Mouse (Mus musculus): ENCODE results near the gene Eprs. TPM values are rescaled to one million over a fixed set of nuclear protein-coding genes. Genes with fewer than 3 reads are reported as not detected.
A peak's percentile ranks its signal among the peaks of the same experiment; 100 is the strongest.
"Not testable (repeated sequence)": the region's sequence is repeated elsewhere in the genome, so short reads cannot be mapped to it uniquely, and the experiment has no call there.

Gene Eprs
- total and polyA plus RNA-seq, 3 experiments: 208 to 234 (median 223) TPM

DNA sequence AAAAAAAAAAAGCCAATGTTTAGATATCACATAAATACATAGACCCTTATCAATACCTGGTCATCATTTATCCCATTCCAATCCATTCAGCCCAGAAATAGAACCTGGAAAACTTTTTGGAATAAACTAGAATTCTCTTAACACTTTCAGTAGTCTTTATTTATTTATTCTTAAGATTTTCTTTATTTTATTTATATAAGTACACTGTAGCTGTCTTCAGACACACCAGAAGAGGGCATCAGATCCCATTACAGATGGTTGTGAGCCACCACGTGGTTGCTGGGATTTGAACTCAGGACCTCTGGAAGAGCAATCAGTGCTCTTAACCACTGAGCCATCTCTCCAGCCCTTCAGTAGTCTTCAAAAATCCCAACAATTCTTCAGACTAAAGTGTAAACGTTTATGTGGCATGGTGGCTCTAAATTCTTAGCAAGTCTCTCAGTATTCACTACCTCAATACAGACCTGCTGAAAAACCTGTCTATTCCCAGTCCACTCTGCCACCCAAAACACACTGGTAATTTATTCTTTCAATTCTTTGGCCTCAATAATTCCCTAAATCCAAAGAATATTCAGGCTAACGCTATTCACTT is 35.0 kb upstream of the Eprs start:
- TF ChIP-seq USF1 (IDR thresholded peaks at IDR 0.05; ENCODE audit: low read depth, low read length): peak; percentile 11; the same call in 1 of the 2 replicates
- peak; percentile 90 for TF ChIP-seq MYC (IDR thresholded peaks at IDR 0.05; ENCODE audit: low read depth, low read length)
- peak in 1 of 2 experiments; percentile 18; a peak in 1 of 4 replicates for TF ChIP-seq CTCF (conservative IDR thresholded peaks at IDR 0.05 in 1 of 2, IDR thresholded peaks at IDR 0.05 in 1 of 2; ENCODE audit: low read depth in 2 of 2, low read length in 2 of 2)
- H3K9ac ChIP-seq (ENCODE audit: insufficient read depth, low read depth): peak overlapping the region; percentile 91
- dilution Hi-C loops (cut with MboI; ENCODE audit: extremely low pct_ligation_motif_present, extremely low pct_unique_long_range_greater_than_20kb, low sequenced_read_pairs): not testable (repeated sequence)

DNA sequence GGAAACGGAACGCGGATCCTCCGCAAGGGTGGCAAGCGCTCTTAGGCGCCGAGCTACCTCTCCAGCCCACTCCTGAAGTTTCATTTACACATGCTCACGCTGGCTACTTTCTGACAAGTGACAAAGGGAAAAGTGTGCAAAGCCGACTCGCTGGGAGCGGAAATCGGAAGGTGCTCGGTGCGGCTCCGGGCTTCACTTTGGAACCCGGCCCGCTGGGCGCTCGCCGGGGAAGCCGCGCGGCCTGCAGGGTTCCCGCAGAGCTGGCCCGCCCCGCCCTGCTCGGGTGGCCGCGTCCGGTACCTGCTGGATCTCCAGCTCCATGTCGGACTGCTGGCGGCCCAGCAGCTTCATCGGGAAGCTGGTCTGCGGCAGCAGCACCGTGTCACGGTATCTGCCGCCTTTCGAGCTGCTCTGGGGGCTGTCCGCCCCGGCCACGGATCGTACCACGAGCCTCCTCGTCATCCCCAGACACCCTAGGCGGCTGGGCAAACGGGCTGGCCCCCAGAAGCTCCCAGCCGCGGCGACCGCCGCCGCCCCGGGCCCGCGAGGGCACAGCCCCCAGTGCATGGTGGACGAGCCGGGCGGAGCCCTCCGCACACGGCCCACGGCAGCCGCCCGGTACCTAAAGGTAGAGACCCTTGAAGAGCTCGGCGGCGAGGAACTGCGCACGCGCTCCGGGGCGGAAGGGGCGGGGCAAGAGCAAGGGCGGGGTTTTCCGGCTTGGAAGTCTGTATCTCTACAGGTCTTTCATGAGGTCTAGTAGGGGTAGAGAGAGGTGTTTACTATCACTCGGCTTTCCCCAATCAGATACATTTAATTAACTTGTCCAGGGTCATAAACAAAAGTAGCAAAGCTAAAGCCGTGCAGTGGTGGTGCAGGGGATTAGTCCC is 33.9 kb upstream of the Eprs start, which contains the start of gene Iars2:
TSS of gene Iars2 (minus strand) at position 676 of the 890 bp plus-strand sequence.
- peak within 1 kb of the TSS; percentile 71 for H3K27ac ChIP-seq (ENCODE audit: insufficient read depth, low read depth)
- peak within 1 kb of the TSS; percentile 57 for H3K4me2 ChIP-seq (ENCODE audit: insufficient read depth, low read depth, poor library complexity, severe bottlenecking)
- H3K4me3 ChIP-seq (replicated peaks in 1 of 3; ENCODE audit: low read depth in 2 of 3, low read length in 2 of 3, poor library complexity in 1 of 3): peak within 1 kb of the TSS; percentile 85 to 89 (median 89)
- in situ Hi-C loops (cut with MboI; ENCODE audit: low pct_ligation_motif_present, low pct_unique_long_range_greater_than_20kb, low sequenced_read_pairs) (no loop called here), dilution Hi-C loops (cut with MboI; ENCODE audit: extremely low pct_ligation_motif_present, extremely low pct_unique_long_range_greater_than_20kb, low sequenced_read_pairs) (no loop called here)
- H3K9me3 ChIP-seq (replicated peaks; ENCODE audit: low read length): no peaks in the 10 kb centered on the region
- peaks cover 11% of the 10 kb centered on the region for H3K79me2 ChIP-seq (replicated peaks; ENCODE audit: control insufficient read depth, extremely low read depth, insufficient read depth, poor library complexity, severe bottlenecking)
- TF ChIP-seq SIN3A (IDR thresholded peaks at IDR 0.05; ENCODE audit: low read length) (peak; percentile 82), ZNF384 (IDR thresholded peaks at IDR 0.05; ENCODE audit: low read depth, low read length) (no peak), NELFE (IDR thresholded peaks at IDR 0.05; ENCODE audit: low read depth, low read length) (peak; percentile 86), UBTF (IDR thresholded peaks at IDR 0.05; ENCODE audit: low read depth, low read length) (peak; percentile 70; the same call in 1 of the 2 replicates), TCF12 (IDR thresholded peaks at IDR 0.05; ENCODE audit: low read depth, low read length) (peak; percentile 71), JUND (conservative IDR thresholded peaks at IDR 0.05; ENCODE audit: low read depth, low read length) (no peak), MYC (IDR thresholded peaks at IDR 0.05; ENCODE audit: low read depth, low read length) (0 out of 2 replicates have a peak, but pooled peaks have one; percentile 39), CTCF (conservative IDR thresholded peaks at IDR 0.05 in 1 of 2, IDR thresholded peaks at IDR 0.05 in 1 of 2; ENCODE audit: low read depth in 2 of 2, low read length in 2 of 2) (no peak), ZMIZ1 (IDR thresholded peaks at IDR 0.05; ENCODE audit: low read depth, low read length) (peak; percentile 65; the same call in 1 of the 2 replicates), ZKSCAN1 (IDR thresholded peaks at IDR 0.05; ENCODE audit: borderline replicate concordance, low read depth, low read length) (no peak), HCFC1 (IDR thresholded peaks at IDR 0.05; ENCODE audit: low read depth, low read length) (peak; percentile 77), POLR2AphosphoS2 (IDR thresholded peaks at IDR 0.05; ENCODE audit: low read depth, low read length) (no peak), POLR2A (IDR thresholded peaks at IDR 0.05; ENCODE audit: low read depth, low read length) (peak; percentile 94), NRF1 (IDR thresholded peaks at IDR 0.05; ENCODE audit: low read depth, low read length) (peak; percentile 86), RAD21 (IDR thresholded peaks at IDR 0.05; ENCODE audit: low read depth, low read length) (no peak), MAZ (IDR thresholded peaks at IDR 0.05; ENCODE audit: low read depth, low read length) (peak; percentile 56; the same call in 1 of the 2 replicates), TBP (conservative IDR thresholded peaks at IDR 0.05; ENCODE audit: low read depth, low read length) (peak; percentile 84), ELF1 (IDR thresholded peaks at IDR 0.05; ENCODE audit: low read depth, low read length) (peak; percentile 74), E2F4 (IDR thresholded peaks at IDR 0.05; ENCODE audit: insufficient replicate concordance, low read depth, low read length) (no peak), CHD2 (IDR thresholded peaks at IDR 0.05; ENCODE audit: low read length) (0 out of 2 replicates have a peak, but pooled peaks have one; percentile 1), MAX (IDR thresholded peaks at IDR 0.05; ENCODE audit: low read length) (peak; percentile 10; the same call in 1 of the 2 replicates), MXI1 (IDR thresholded peaks at IDR 0.05; ENCODE audit: low read depth, low read length) (peak; percentile 60; the same call in 1 of the 2 replicates)
- H3K4me1 ChIP-seq (ENCODE audit: control insufficient read depth in 1 of 2, insufficient read depth in 2 of 2): peaks cover 0 to 29% of the 10 kb centered on the region in 2 experiments; a peak in 3 of 4 replicates
- peak; percentile 85 for DNase-seq (ENCODE audit: extremely low read depth)
- peak within 1 kb of the TSS; percentile 91 for H3K9ac ChIP-seq (ENCODE audit: insufficient read depth, low read depth)
- H3K27me3 ChIP-seq (replicated peaks): no peaks in the 10 kb centered on the region
- H3K36me3 ChIP-seq (replicated peaks in 1 of 2; ENCODE audit: control insufficient read depth in 1 of 2, insufficient read depth in 1 of 2, low read length in 1 of 2): peaks cover 23 to 33% of the 10 kb centered on the region in 2 experiments

More for the DNA sequence above, 35.0 kb upstream of the Eprs start:
- Histone ChIP-seq H3K36me3 (replicated peaks in 1 of 2; ENCODE audit: control insufficient read depth in 1 of 2, insufficient read depth in 1 of 2, low read length in 1 of 2) (peaks cover 33 to 44% of the 10 kb centered on the region in 2 experiments), H3K4me1 (ENCODE audit: control insufficient read depth in 1 of 2, insufficient read depth in 2 of 2) (peaks cover 0 to 18% of the 10 kb centered on the region in 2 experiments; a peak in 3 of 4 replicates), H3K4me2 (ENCODE audit: insufficient read depth, low read depth, poor library complexity, severe bottlenecking) (peak overlapping the region; percentile 57), H3K4me3 (replicated peaks in 1 of 3; ENCODE audit: low read depth in 2 of 3, low read length in 2 of 3, poor library complexity in 1 of 3) (peak overlapping the region; percentile 85 to 89 (median 89))
- H3K27me3 ChIP-seq (replicated peaks); H3K9me3 ChIP-seq (replicated peaks; ENCODE audit: low read length); H3K27ac ChIP-seq (ENCODE audit: insufficient read depth, low read depth); H3K79me2 ChIP-seq (replicated peaks; ENCODE audit: control insufficient read depth, extremely low read depth, insufficient read depth, poor library complexity, severe bottlenecking); in situ Hi-C loops (cut with MboI; ENCODE audit: low pct_ligation_motif_present, low pct_unique_long_range_greater_than_20kb, low sequenced_read_pairs); DNase-seq (ENCODE audit: extremely low read depth): not testable (repeated sequence)
